Mouse (Mus musculus) megakaryocyte-erythroid progenitor cell, adult 5 weeks (primary cell): ENCODE results near the gene 1700024G13Rik. TPM values are rescaled to one million over a fixed set of nuclear protein-coding genes. Genes with fewer than 3 reads are reported as not detected.

Experiments
- polyA plus RNA-seq: library from polyadenylated mRNA; stranded (reverse); fragments of >175 nt; gene quantifications from 2 replicates; pipeline ENCODE4 v1.2.3, GENCODE M21; 2012

Gene 1700024G13Rik
- not detected in 2 replicates for polyA plus RNA-seq

GRCm38 (mm10) chr14:32388196-32388595 lies at the start of gene 1700024G13Rik:
TSS of gene 1700024G13Rik (minus strand) at chr14:32388391.

Other genes with a start within 250 kb of the 1700024G13Rik start
- not detected in 2 replicates for gene Msmb, start 246.4 kb downstream of the 1700024G13Rik start, polyA plus RNA-seq
- gene Ncoa4, start 228.5 kb downstream of the 1700024G13Rik start, polyA plus RNA-seq, result 9.5 and 10.9 TPM in 2 replicates
- gene Timm23, start 186.5 kb downstream of the 1700024G13Rik start, polyA plus RNA-seq, result 390 and 404 TPM in 2 replicates
- 19.8 and 20.4 TPM in 2 replicates for gene Parg, start 186.4 kb downstream of the 1700024G13Rik start, polyA plus RNA-seq
- gene Ogdhl, start 66.4 kb downstream of the 1700024G13Rik start, polyA plus RNA-seq, result 0.15 and 0.17 TPM in 2 replicates
- not detected in 2 replicates for gene Slc18a3, start 76.5 kb upstream of the 1700024G13Rik start, polyA plus RNA-seq
- gene Chat, start 77.6 kb upstream of the 1700024G13Rik start, polyA plus RNA-seq, result 0.02 TPM in 1 of 2 replicates, not detected in the other
- gene Ercc6, start 125.1 kb upstream of the 1700024G13Rik start, polyA plus RNA-seq, result 2.1 and 3.6 TPM in 2 replicates
- not detected in 2 replicates for gene Prrxl1, start 211.0 kb upstream of the 1700024G13Rik start, polyA plus RNA-seq